Mouse (Mus musculus) lung, adult 10 weeks (tissue): ENCODE data around the gene Abhd16a. TPM values are rescaled to one million over a fixed set of nuclear protein-coding genes. Genes with fewer than 3 reads are reported as not detected.

Experiments used
- polyA plus RNA-seq: library from polyadenylated mRNA; stranded (reverse); fragments of 350-450 nt; fragmentation: Illumina TruSeq; extraction: RNeasy Lipid Tissue Mini Kit (QIAGEN cat#74804); gene quantifications from one replicate; pipeline ENCODE4 v1.2.3, GENCODE M21; 2014; ENCODE audit warnings: low read depth, low replicate concordance; ENCODE audit not compliant: insufficient read depth

Abhd16a gene
- 72.3 TPM for polyA plus RNA-seq

DNA sequence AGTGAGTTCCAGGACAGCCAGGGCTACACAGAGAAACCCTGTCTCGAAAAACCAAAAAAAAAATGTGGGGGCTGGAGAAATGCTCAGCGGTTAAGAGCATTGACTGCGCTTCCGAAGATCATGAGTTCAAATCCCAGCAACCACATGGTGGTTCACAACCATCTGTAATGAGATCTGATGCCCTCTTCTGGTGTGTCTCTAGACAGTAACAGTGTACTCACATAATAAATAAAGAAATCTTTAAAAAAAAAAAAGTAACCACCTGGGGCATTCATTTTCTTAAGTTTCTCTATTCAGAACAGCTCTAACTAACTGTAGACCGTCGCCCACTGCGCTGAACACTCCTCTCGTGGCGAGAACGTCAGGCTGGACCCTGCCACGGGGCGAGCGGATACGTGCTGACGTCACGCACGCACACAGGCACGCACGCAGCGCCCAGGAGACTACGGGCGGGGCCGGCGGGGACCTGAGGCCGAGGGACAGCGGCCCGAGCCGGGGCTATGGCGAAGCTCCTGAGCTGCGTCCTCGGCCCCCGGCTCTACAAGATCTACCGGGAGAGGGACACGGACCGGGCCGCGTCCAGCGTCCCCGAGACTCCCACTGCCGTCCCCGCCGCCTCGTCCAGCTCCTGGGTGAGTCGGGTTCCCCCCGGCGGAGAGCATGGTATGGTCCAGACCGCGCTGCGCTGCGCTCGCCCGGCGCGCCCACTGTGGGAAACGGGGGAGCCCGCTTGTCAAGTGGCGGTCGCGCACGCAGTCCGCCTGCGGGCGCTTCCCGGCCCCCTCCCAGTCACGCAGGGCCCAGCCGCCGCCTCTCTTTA is at the start of gene Abhd16a:
Gene Abhd16a (plus strand): TSS at position 439 of the 820 bp plus-strand sequence.

DNA sequence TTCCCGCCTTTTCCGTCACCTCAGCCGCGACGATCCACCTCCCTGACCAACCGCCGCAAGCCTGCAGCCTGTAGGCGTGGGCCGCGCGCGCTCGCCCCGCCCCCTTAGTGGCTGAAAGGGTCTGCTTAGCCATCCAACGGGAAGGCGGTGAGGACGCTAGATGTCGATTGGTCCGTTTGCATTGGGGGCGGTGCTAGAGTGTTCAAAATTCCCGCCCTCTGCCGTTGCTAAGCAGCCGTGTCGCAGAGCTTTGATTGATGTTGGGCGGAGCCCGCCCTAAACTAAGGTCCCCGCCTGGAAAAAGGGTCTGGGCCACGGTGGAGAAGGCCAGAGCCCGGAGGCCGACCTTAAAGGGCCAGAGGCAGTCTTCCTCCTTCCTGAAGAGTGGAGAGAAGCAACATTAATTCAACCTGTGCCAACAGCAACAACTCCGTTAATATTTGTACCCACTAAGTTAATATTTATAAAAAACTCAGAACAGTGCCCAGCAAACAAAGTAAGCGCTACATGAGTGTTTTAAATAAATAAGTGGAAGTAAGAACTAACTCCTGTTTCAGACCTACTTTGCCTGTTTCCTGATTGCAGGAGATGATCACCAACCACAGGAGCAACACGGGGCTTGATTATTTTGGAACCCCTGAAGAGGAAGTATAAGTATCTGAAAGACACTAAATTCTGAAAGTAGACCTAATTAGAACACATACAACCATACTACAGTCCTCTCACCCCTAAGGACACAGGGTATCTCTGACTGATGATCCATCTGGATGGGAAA is 42.2 kb upstream of the Abhd16a start, which contains the start of gene Msh5:
Gene Msh5 (minus strand): TSS at position 65 of the 775 bp plus-strand sequence.

DNA sequence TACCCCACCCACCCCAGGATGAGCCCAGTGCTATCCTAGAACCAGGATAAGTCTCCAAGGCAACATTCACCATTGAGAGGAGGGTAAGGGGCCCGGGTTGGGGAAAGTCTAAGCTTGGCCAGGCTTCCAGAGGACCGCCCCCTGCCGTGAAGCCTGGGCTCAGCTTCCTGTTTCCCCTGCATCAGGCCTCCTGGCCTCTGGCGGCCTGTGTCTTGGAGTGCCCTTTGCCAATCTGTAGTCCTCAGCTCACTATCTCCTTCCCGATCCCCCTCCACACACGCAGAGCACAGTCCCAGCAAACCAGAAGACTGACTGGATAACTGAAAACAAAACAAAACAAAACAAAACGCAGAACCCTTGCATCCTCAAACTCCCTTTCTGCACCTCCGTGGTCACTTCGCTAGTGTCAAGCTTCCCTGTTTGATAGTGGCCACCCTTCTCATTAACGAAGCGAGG is 39.5 kb upstream of the Abhd16a start, which contains the start of gene Clic1:
Gene Clic1 (plus strand): TSS at position 406 of the 456 bp plus-strand sequence.

DNA sequence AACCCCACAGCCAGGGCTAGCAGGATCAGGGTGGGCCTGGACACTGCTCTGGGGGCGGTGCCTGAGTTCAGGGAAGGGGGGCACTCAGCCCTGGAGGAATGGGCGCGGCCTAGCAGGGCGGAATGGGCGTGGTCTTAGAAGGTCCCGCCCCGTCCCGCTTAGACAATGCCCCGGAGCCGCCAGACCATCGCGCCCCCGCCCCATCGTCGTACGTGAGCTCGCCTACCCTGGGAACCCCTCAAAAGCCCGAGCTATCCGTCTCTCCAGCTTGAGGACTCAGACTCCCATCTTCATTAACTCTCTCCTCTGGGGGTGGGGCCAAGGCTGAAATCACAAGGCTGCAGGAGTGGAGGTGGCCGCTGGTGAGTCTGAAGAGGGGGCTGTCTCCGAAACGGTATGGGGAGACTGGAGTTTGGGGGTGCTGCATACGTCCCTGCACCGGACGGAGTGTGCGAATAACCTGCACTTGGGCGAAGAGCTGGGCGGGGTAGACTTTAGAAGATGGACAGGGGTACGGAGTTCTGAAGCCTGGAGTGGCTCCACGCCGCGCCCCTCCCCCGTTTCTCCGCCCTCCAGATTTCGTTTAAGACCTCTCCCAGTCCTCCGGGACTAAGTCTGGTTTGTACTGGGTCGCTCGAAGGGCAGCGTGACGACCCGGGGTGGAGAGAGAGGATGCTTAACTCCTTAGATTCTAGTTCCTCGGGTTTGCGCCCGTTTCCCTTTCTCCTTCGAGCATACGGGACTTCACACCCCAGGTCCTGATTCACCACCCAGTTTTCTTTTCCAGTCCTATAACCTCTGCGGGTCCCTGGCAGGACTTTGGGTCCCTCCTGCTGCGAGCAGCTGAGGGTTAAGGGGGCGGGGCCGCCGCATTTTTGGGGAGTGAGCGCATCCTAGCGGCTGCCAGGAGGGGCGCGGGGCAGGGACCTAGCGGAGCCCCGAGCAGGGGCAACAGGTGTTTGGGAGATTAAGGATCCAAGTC is 29.9 kb upstream of the Abhd16a start, which contains the start of gene Ddah2:
Gene Ddah2 (plus strand): TSS at position 125 of the 982 bp plus-strand sequence.

DNA sequence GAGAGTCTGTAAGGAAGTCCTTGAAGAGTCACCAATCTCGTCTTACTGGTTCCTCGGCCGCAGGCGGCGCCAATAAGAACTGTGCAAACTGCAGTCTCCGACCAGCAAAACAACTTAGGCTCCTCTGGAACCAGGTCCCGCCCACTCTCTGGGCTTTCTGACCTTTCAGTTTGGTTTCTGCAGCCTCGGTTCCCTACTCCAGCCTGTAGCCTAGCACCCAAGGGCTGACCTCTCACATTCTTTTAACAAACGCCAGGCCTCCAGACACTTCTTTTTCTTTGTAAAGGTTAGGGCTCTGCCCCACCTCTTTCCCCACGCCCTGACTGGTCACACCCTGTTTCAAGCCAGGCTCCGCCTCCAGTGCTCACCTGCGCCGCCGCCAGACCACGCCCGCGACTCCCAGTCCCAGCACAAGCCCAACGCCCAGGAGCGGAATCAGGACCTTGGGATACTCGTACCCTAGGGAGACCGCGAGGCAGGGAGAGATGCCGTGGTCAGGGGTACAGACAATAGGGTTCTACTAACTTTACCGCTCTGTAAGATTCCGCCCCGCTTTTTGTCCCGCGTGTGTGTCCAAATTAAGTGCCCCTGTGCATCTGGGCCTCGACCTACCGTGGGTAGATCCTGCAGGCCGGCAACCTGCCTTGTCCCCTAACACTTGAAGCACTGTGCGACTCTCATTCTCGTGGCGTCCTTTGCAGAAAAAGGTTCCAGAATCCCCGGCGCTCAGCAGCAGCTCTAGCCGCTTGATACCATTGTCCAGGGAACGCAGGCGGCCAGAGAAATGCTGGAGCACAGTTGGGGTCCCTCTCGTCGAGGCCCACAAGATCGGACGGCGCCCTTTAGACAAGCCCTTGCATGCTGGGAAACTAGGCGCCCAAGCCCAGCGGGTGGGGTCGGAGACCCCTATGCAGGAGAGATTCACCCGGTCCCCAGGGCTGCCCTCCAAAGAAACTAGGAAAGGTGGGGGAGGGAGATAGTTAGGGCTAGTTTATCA is 23.8 kb upstream of the Abhd16a start, which contains the start of gene Ly6g6c:
Gene Ly6g6c (plus strand): TSS at position 438 of the 997 bp plus-strand sequence.

DNA sequence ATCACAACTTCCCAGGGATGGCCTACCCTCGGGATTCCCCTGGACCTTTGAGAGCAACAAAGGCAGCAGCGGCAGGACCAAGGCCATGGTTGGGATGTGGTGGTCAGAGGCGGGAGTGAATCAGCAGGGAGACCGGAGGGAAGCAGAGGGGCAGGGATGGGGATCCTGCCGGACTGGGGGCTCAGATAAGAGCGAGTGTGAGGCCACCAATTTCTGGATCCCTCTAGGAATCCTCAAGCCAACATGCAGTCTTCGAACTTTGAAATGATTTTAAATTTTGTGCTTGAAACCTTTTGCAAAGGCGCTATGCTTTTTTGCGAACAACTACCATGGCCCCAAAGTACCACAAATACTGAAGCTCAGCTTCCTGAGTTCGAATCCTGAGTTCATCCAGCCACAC is 23.0 kb upstream of the Abhd16a start, which contains the start of gene Mpig6b:
Gene Mpig6b (minus strand): TSS at position 101 of the 400 bp plus-strand sequence.

DNA sequence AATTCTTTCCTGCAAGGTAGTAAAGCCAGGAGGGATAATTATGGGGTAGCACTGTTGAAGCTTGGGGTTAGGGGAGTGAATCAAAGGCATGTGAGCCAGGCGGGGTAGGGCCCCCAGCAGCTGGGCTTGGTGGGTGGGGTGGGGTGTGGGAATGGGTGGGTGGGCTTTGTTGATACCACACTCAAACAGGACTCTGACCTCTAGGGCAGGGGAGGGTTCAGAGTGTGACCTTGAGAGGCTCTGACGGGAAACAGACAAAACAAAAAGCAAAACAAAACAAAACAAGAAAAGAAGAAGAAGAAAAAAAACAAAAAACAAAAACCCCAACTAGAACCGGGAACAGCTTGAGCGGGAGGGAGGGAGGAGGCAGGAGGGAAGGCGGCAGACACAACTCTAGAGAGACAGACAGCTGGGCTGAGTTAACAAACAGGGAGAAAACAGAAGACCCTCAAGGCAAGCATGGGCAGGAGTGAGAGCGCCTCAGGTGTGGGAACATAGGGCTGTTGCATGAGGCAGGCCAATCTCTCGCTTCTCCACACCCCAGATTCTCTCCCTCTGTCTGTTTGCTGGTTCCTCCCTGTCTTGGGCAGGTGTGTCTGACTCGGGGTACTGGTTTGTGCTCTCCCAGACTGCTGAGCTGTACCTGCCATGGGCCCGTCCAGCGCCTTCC is 12.4 kb upstream of the Abhd16a start, which contains the start of gene Ly6g6e:
Gene Ly6g6e (plus strand): TSS at position 396 of the 670 bp plus-strand sequence.

DNA sequence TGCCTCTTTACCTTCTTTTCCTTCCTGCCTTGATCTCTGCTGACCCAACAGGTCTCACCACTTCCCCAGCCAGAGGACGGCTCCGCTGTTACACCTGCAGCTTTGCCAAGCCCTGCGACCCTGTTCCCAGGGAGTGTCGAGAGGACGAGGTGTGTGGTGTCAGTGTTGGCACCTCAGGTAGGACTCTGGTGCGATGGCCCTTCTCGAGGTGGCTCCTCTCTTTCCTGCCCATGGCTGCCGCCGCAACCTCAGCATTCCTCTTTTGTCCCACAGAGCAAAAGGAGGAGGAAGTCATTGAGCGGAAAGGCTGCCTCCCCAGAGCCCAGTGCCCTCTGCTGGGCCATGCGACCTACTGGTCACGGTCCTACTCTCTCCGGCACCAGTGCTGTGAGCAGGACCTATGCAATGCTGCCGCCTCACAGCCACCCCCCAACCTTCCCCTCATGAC is 11.3 kb upstream of the Abhd16a start, which contains the start of gene Ly6g6d:
Gene Ly6g6d (minus strand): TSS at position 280 of the 448 bp plus-strand sequence.

DNA sequence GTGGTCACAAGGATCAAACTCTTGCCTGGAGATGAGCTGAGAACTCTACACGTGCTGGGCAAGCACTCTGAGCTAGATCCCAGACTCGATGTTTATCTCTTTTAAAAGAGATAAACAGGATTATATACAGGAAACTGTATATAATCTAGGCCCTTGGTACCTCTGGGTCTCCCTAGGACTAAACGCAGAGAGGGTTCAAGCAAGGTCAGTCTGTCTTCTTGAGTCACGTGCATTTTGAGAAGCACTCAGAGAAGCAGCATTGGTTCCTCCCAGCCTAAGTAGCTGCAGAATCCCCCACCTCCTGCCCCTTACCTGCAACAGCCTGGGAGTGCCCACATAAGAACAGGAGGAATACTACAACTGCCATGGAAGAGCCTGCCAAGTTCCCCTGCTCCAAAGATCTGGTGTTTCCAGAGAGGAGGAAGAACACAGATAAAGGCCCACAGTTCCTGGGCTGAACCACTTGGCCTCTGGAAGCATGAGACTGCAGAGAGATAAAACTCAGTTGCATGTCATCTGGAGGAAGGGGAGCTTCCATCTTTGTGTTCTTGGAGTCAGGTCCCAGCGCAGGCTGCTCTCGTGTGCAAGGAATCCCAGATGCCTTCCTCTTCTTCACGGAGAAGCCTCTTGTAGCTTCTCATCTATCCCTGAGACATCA is 3.7 kb upstream of the Abhd16a start, which contains the start of gene Ly6g6f:
Gene Ly6g6f (minus strand): TSS at position 403 of the 658 bp plus-strand sequence.

DNA sequence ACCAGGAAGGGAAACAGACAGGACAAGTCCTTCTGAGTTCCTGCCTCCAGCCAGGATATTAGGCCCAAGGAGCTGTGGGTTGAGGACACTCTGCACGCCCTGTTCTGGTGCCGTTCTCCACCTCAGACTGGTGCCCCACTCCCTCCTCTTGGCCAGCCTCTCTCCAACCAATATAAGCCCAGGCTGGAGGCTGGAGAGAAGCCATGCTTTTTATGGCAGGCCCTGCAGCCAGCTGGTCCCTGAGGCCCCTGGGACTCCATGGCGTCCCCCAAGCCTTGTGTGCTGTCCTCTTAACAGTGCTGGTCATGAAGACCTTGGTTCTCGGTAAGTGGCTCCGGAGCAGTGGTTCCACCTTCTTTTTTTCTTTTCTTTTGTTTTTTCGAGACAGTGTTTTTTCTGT is 19.0 kb downstream of the Abhd16a start, which contains the start of gene Ly6g5c:
Gene Ly6g5c (plus strand): TSS at position 183 of the 400 bp plus-strand sequence.

DNA sequence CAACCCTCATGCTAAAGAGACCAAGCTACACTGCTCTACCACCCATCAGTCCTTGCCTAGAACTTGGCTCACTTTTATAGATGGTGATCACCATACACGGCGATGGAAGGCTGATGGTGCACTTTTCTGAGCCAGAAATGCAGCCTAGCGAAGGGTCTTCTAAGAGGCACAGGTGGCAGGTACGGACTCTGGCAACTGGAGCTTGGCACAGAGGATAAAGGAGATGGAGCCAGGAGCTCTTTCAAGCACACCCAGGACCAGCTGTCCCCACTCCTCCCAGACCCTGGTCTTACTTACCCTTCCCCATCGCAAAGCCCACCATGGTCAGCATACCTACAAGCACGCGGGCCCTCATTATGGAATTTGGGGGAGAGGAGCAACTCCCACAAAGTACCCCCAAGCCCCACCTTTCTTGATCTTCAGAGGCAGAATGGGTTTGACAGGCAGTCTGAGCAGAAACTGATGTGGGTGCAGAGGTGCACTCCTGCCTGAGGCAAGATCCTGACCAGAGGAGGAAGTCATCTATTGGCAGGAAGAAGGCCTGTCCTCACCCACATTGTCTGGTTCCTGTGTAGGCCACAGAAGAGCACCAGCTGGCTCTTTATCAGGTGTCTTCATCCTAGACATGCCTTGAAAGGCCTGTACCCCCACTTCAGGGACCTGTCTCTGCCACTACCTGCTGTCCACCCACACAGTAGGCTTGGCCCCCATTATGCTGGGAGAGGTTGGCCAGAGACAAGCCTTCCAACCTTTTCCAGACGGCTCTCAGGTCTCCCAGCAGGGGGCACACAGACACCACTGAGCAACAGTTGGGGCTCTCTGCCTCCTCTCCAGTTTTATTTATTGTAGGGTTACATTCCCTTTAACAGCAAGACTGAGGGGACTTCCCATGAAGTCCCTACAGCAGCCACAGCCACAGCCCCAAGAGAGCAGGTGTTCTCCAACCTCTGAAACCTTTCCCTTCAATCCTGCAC is 26.3 kb downstream of the Abhd16a start, which contains the start of gene Ly6g5b:
Gene Ly6g5b (minus strand): TSS at position 383 of the 974 bp plus-strand sequence.

DNA sequence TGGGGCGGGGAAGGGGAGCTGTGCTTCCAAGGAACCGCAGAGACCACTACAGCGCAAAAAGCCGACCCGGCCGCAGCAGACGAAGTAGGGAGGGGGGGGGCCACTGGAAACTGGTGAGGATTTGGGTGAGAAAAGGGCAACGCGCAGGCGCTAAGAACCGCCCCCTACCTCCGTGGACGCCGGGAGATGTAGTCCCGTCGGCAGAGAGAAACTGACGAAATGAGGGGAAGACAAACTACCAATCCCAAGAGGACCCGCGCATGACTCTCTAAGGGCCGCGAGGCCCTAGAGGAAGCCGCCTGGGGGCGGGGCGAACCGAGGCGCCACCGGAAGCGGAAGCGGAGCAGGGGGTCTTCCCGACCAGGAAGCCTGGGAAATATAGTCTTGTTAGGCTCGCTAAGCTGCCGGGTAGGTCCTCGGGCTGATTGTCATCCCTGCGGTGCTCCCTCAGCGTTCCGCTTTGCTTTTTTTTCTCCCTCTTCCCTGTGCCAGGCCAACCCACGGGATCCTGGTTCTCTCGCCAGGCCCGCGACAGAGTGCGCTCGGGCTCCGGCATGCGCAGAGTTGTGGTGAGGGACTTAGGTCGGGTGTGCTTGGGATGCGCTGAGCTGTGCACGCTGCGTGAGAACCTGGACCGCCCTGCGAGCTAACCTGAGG is 32.2 kb downstream of the Abhd16a start, which contains the start of gene Gpank1:
Gene Gpank1 (plus strand): TSS at position 313 of the 657 bp plus-strand sequence.

DNA sequence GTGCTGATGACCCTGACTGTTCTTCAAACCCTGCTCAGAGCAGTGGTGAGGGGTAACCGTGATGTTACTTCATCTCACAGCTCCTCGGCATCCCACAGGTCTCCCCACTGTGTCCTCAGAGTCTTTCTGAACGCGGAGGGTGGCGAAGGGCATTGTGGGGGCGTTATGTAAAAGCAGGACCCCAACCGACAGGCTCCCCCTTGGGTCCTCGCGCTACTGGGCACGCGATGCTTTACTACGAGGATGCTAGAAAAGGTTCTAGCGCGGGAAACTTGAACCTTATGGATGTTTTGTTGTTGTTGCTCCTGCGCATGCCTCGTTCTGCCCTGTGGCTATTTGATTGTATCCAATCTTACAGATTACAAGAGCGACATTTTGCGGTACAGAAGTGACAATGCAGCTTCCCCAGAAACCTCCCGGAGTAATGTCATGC is 32.8 kb downstream of the Abhd16a start, which contains the start of gene Csnk2b:
Gene Csnk2b (minus strand): TSS at position 183 of the 433 bp plus-strand sequence.

DNA sequence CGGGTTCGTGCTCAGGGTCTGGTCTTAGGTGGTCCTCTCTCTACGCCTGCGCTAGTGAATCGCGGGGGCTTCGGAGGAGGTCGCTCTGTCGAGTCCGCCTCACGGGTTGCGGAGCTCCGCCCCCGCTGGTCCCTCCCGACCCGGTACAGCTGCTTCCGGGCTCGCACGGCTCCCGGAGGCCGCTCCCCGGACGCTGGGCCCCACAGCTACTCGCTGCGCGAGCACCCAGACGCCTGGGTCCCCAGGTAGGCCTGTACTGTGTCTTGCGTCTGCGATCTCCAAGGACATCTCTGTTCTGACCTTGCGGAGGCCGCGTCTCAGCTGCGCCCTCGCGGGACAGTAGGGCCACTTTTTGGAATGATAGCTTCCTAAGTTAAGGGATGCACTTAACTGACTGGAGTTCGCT is 37.1 kb downstream of the Abhd16a start, which contains the start of gene D17H6S53E:
Gene D17H6S53E (plus strand): TSS at position 168 of the 406 bp plus-strand sequence.

DNA sequence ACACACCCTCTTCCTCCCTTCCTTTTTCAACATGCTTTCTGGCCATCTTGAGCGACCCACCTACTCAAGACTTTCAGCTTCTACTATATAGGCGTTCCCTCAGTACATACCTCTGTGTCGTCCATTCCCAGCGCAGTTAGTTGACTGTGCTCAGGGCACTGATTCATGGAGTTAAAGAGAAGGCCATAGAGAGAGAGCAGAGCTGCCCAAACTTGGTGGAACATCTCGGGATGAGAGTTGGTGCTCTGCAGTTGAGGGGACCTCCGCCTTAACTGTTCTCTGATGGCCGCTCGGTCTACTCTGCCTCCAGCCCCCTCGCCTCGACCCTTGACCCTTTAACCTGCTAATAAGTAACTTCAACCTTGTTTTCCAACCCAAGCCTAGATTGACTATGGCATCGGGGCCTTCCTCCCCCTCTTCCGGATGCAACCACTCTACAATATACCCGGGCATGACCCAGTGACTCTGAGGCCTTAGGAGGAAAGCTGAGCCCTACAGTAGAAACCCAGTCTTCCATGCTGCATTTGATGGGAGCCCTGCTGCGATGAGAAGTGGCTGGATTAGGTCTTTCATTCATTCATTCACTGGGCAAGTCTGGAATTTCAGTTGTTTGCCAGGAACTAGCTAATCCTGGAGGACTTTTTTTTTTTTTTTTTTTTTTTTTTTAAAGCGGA is 42.6 kb downstream of the Abhd16a start, which contains the start of gene Apom:
Gene Apom (minus strand): TSS at position 551 of the 674 bp plus-strand sequence.

